ENCODE assay signal across 25 mouse cellular contexts in the genomic region with DNA sequence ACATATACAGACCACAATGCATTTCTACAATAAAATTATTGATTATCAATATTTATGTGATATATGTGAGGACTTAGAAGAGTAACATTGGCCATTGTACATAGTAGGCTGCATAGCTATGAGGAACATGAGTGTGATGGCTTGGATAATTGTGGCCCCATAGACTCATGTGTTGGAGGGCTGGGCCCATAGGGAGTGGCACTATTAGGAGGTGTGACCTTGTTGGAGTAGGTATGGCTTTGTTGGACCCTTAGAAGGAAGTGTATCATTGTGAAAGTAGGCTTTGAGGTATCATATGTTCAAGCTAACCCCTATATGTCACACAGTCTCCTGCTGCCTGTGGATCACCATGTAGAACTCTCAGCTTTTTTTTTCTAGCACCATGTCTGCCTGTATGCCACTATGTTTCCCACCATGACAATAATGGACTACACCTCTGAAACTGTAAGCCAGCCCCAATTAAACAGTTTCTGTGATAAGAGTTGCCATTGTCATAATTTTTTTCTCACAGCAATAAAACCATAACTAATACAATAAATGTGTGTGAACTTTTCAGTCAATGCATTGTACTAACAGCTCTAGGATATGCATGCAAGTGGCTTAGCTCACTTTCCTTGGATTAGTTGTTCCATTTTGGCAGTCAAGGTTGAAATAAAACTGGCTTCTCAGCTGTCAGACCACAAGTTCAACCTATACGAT.
"Had no signal": no experiment of that assay in that cellular context is flagged by ENCODE, and none has a peak within 500 bp of the region (broad histone marks: within the 10 kb centered on the region; RNA-seq: fewer than 3 reads in every experiment).

No protein-coding gene starts in this region.

- H3K27me3 ChIP-seq: heart, embryonic 12.5 days; hindbrain, embryonic 12.5 days; limb, embryonic 13.5 days; limb, embryonic 15.5 days; liver, embryonic 12.5 days had no signal

- H3K27ac ChIP-seq: gastrocnemius, adult 2 months; heart, embryonic 10.5 days; hindbrain, embryonic 10.5 days; hindbrain, embryonic 12.5 days; hindbrain, embryonic 14.5 days; kidney, postnatal 0 days; layer of hippocampus, adult 2 months; left cerebral cortex, adult 2 months; limb, embryonic 13.5 days; limb, embryonic 15.5 days; liver, embryonic 12.5 days; liver, embryonic 14.5 days had no signal

- H3K4me1 ChIP-seq: heart, embryonic 10.5 days; heart, embryonic 12.5 days; hindbrain, embryonic 10.5 days; hindbrain, embryonic 12.5 days; limb, embryonic 13.5 days; limb, embryonic 15.5 days; liver, embryonic 12.5 days had no signal

- H3K9ac ChIP-seq: heart, embryonic 12.5 days; hindbrain, embryonic 12.5 days; hindbrain, embryonic 14.5 days; limb, embryonic 13.5 days; limb, embryonic 15.5 days; liver, embryonic 12.5 days; liver, embryonic 14.5 days had no signal

- H3K36me3 ChIP-seq: heart, embryonic 10.5 days; heart, embryonic 12.5 days; hindbrain, embryonic 10.5 days; hindbrain, embryonic 12.5 days; limb, embryonic 13.5 days; limb, embryonic 15.5 days; liver, embryonic 12.5 days had no signal

- H3K4me2 ChIP-seq: heart, embryonic 12.5 days; hindbrain, embryonic 12.5 days; hindbrain, embryonic 14.5 days; limb, embryonic 13.5 days; limb, embryonic 15.5 days; liver, embryonic 12.5 days had no signal

- DNase-seq: gastrocnemius, adult 2 months; gastrocnemius, postnatal 10 days; gastrocnemius, postnatal 25 days; heart, adult 18-20 months; heart, postnatal 10 days; heart, postnatal 4 days; kidney, adult 18-20 months; kidney, adult 8-10 months; kidney, postnatal 14 days; kidney, postnatal 4 days; left cerebral cortex, postnatal 4 days had no signal

- ATAC-seq: hindbrain, embryonic 16.5 days; inflammation-experienced regulatory T-cells, adult 6 months; liver, embryonic 12.5 days had no signal

- H3K4me3 ChIP-seq: gastrocnemius, adult 2 months; heart, embryonic 10.5 days; heart, embryonic 12.5 days; hindbrain, embryonic 10.5 days; hindbrain, embryonic 12.5 days; layer of hippocampus, adult 2 months; left cerebral cortex, adult 2 months; limb, embryonic 13.5 days; limb, embryonic 15.5 days; liver, embryonic 12.5 days had no signal

- H3K9me3 ChIP-seq: heart, embryonic 10.5 days; heart, embryonic 12.5 days; hindbrain, embryonic 10.5 days; hindbrain, embryonic 12.5 days; limb, embryonic 13.5 days; limb, embryonic 15.5 days; liver, embryonic 12.5 days had no signal
